Mouse (Mus musculus) heart, adult 2 months (tissue): ENCODE data around the gene Mon1a.

Source experiments
- CTCF ChIP-seq: fragments of 200-600 bp; IDR thresholded peaks from 2 replicates; pipeline ENCODE4 v1.8.1; 2022; ENCODE audit warnings: antibody characterized with exemption, mild to moderate bottlenecking, moderate library complexity
- POLR2A ChIP-seq: fragments of 200-500 bp; IDR thresholded peaks from 2 replicates; pipeline ENCODE4 v1.6.1; 2011; ENCODE audit warnings: mild to moderate bottlenecking, low read depth, low read length, control low read depth; ENCODE audit not compliant: insufficient read depth

DNA sequence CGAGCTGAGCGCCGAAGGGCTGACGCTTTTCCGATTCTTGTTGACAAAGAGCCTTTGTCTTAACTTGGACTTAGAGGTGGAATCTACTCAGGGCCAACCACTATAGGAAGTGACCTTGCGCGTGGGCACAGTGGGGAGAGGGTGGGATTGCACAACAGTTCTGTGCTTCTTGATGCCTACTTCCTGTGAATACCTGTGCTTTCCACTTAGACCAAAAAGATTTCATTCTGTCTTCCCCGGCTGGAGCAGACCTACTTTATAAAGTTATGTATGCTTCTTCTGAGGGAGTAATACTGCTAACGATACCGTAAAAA, 61.9 kb downstream of the Mon1a start, which contains the start of gene Traip:
- no peak for TF ChIP-seq POLR2A
- no peak for TF ChIP-seq CTCF
